Mouse (Mus musculus): ENCODE data around the gene Khdc1b. TPM values are rescaled to one million over a fixed set of nuclear protein-coding genes. Genes with fewer than 3 reads are reported as not detected.
"Not testable (repeated sequence)": the region's sequence is repeated elsewhere in the genome, so short reads cannot be mapped to it uniquely, and the experiment has no call there.

Khdc1b gene
- total RNA-seq (2021): not detected

DNA sequence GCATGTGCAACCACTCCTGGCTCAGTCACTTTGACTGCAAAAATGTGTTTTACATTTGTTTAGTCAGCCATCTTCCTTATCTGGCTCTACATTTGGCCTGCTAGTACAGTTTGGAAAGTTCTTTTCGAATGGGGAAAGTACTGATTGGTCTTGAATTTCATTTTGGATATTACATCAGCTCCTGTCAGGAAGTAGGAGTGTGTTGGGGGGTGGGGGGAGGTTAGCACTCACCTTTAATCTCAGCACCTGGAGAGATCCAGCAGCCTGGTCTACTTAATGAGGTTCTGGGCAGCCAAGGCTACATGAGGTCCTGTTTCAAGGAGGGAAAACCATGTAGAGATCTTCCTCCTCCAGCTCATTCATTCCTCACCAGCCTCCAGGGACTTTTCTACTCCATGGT lies at the start of gene Khdc1b:
Khdc1b (plus strand) TSS at position 301 of the 400 bp plus-strand sequence.
- no peak for DNase-seq (ENCODE audit: low spot score in 2 of 2)
- intact Hi-C loops (cut with DNase I): no loop called here

- intact Hi-C loops (cut with DNase I): no loop called here
- DNase-seq (ENCODE audit: low spot score in 2 of 2): no peak
Measured at GRCm38 (mm10) chr1:21335836-21336235, 47.5 kb upstream of the Khdc1b start.

- intact Hi-C loops (cut with DNase I): loop anchor here (10.0 kb wide), 1 partner anchor 406 kb away; no protein-coding TSS in a partner anchor
- DNase-seq (ENCODE audit: low spot score in 2 of 2): no peak
Measured at GRCm38 (mm10) chr1:21340745-21341144, 42.6 kb upstream of the Khdc1b start.

- intact Hi-C loops (cut with DNase I): loop anchor here (1.0 to 10.0 kb wide), 3 partner anchors 125 to 409 kb away; partner anchors contain the start of gene Tmem14a
- DNase-seq (ENCODE audit: low spot score in 2 of 2): peak; percentile 53 to 71
Measured at GRCm38 (mm10) chr1:21344253-21344652, 39.1 kb upstream of the Khdc1b start.

DNA sequence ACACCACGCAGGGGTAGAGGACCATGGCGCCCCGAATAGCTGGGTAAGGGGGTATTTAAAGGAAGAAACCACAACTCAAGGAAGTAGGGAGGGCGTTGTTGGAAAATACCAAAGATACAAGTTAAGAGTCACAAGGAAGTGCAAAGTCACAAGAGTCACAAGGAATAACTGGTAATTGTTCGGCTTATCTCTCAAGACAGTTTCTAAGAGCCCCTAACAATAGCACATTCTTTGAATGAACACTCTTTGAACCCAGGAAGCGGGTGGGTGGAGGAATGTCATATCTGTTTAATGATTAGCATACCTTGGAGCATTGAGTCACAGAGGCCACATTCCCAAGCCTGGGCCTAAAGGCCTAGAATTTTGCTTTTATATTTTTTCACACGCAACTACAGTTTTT lies 38.6 kb upstream of the Khdc1b start:
- intact Hi-C loops (cut with DNase I): loop anchor here (1.0 to 10.0 kb wide), 3 partner anchors 126 to 410 kb away; partner anchors contain the start of gene Tmem14a

DNA sequence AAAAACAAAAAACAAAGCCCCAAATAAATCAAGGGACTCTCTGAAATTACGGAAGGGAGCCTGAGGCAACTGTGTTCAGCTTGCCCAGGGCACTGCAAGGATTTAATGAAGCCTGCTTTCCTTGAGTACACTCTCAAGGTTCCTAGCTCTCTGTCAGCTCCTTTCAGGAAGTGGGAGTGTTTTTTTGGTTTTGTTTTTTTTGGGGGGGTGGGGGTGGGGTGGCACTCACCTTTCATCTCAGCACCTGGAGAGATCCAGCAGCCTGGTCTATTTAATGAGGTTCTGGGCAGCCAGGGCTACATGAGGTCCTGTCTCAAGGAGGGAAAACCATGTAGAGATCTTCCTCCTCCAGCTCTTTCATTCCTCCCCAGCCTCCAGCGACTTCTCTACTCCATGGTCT lies 34.0 kb upstream of the Khdc1b start, which contains the start of gene Khdc1a:
Khdc1a (plus strand) TSS at position 301 of the 400 bp plus-strand sequence.
- no peak for DNase-seq (ENCODE audit: low spot score in 2 of 2)
- intact Hi-C loops (cut with DNase I): loop anchor here (10.0 kb wide), 1 partner anchor 415 kb away; no protein-coding TSS in a partner anchor

More for the DNA sequence above, 38.6 kb upstream of the Khdc1b start:
- not testable (repeated sequence) for DNase-seq (ENCODE audit: low spot score in 2 of 2)

GRCm38 (mm10) chr1:21368031-21368430 lies 15.3 kb upstream of the Khdc1b start, which contains the start of gene Khdc1c:
TSS of gene Khdc1c (plus strand) at chr1:21368331.
- intact Hi-C loops (cut with DNase I); DNase-seq (ENCODE audit: low spot score in 2 of 2): not testable (repeated sequence)

- no peak for DNase-seq (ENCODE audit: low spot score in 2 of 2)
- intact Hi-C loops (cut with DNase I): no loop called here
Measured at GRCm38 (mm10) chr1:21391138-21391671, 7.8 kb downstream of the Khdc1b start.

DNA sequence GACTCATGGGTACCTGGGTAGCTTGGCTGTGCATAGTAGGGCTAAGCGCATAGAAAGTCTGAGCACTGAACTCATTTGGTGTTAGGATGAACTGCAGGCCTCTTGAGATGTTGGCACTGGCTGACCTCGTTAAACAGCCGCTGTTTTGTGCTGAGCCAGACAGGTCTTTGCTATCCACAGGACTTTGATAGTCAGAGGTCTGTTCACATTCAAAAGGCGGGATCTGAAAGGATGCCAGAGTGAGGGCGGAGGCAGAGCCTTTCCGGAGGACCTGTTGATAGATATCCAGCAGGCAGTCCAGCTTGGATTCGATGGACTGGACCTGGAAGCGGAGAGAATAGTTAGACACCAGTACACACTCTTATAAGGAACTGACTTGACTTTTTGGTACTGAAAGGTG lies 19.4 kb downstream of the Khdc1b start:
- intact Hi-C loops (cut with DNase I): no loop called here
- DNase-seq (ENCODE audit: low spot score in 2 of 2): no peak

DNA sequence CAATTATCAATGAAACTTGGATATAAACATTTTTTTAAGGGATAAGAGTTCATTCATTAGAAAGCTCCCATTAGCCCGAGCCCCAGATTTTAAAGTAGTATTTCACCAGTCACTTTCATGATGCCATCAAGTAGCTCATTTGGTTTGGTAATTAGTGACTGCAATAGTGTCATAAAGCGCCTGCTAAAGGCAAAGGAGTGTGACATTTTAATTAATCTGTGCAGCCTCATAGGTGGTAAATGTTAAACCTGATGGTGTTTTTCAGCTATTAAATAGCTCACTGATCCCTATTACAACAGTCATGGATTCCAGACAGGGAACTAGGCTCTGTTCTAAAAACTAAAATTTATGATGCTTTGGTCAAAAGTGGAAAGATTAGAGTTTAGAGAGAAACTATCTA lies 23.9 kb downstream of the Khdc1b start:
- intact Hi-C loops (cut with DNase I): no loop called here
- DNase-seq (ENCODE audit: low spot score in 2 of 2): no peak

DNA sequence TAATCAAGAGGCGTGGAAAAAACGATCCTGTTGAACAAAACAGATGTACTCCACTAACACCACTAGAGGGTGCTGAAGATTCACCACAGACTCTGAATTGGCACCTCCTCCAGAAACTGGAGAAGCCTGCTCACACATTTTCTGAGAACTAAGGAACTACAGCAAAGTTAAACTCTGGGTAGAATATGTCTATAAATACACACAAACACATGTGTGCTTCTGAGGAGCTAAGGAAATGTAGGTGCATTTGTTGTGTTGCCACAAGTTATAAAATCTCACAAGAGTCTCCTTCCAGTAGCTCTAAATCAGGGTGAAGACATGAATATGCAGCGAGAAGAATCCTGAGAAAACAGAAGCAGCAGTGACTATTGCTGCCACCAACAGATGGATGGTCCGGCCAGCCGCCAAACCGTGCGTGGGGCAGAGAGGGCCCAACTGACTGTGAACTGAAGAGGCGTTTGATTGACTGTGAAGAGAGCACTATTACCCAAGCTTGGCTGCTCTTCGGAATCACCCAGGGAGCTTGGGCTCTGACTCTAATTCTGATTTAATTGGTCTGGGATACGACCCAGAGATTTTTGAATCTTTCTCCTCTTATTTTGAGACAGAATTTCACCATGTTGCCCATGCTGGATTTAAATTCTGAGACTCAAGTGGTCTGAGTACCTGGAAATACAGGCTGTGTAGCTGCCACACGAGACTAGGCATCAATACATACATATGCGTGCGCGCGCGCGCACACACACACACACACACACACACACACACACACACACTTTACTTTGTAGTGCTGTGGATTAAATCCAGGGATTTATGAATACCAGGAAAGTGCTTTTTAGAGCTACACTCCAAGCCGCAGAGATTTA lies 28.2 kb downstream of the Khdc1b start:
- intact Hi-C loops (cut with DNase I): loop anchor here (1.0 to 5.0 kb wide), 5 partner anchors 46 to 857 kb away; partner anchors contain the start of gene Kcnq5

DNA sequence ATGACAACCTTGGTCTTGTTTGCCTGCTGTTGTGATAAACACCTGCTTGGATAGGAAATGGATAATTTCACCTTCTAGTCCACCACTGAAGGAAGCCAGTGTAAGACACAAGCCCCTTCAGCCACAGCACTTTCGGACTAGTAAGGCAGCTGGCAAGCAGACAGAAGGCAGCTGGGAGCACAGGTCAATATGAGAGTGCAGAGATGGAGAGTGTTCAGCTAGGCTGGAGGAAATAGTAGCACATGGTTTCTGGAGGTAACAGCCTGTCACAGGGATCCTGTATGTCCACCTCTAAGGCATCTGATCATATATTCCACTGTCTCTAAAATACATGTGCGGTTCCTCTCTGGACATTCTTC lies 28.8 kb downstream of the Khdc1b start:
- DNase-seq (ENCODE audit: low spot score in 2 of 2): no peak
- intact Hi-C loops (cut with DNase I): loop anchor here (5.0 kb wide), 2 partner anchors 45 to 265 kb away; no protein-coding TSS in a partner anchor

More for the DNA sequence above, 28.2 kb downstream of the Khdc1b start:
- peak; percentile 77 to 96 for DNase-seq (ENCODE audit: low spot score in 2 of 2)

- intact Hi-C loops (cut with DNase I): no loop called here
- peak; percentile 20 to 54 for DNase-seq (ENCODE audit: low spot score in 2 of 2)
Measured at GRCm38 (mm10) chr1:21419370-21419769, 36.0 kb downstream of the Khdc1b start.

GRCm38 (mm10) chr1:21425654-21426053 lies 42.3 kb downstream of the Khdc1b start:
- DNase-seq (ENCODE audit: low spot score in 2 of 2): no peak
- intact Hi-C loops (cut with DNase I): no loop called here

DNA sequence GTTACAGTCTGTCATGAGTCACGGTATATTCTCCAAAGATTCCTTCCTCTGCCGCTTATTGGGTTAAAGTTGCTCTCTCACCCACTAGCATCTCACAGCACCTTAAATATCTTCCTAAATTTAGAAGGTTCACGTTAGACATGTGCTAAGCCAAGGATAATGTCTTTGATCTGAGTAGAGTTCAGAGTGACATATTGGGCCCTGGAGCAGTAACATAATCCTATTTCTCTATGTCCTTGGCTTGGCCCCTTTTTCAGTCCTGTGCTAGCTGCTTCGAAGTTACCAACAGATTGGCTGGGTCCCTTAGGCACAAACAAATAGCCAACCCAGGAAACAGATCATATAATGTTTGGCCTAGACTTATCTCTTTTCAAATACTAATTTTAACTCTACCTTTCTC lies 44.7 kb downstream of the Khdc1b start:
- intact Hi-C loops (cut with DNase I): no loop called here
- no peak for DNase-seq (ENCODE audit: low spot score in 2 of 2)

GRCm38 (mm10) chr1:21431666-21432065 lies 48.3 kb downstream of the Khdc1b start:
- DNase-seq (ENCODE audit: low spot score in 2 of 2): no peak
- intact Hi-C loops (cut with DNase I): no loop called here

DNA sequence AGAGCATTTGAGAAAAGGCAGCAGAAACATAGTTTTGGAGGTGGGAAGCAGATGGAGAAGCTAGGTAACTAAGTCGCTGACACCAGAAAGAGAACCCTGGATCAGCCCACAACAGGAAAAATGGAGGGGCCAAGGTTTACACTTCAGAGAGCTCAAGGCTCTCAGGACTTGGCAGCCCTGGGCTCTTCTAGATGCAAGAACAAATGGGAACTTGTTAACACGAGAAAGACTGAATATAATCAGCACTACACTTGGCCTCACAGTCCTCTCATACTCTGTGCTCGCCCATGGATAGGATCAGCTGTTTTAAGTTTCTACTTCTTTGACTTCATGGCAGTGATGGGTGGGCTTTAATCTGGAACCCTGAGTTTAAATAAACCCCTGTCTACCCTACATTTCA lies 51.5 kb downstream of the Khdc1b start:
- intact Hi-C loops (cut with DNase I): no loop called here
- peak in 1 of 2 experiments; percentile 9 for DNase-seq (ENCODE audit: low spot score in 2 of 2)
